Mouse (Mus musculus): ENCODE measurements at regions not wholly inside any gene's neighbourhood (a gene's known extent, or its start where the extent isn't known, plus 50 kb on each side); places are given as distances from the start of the nearest gene placed in this dataset.
"Not testable (repeated sequence)": the region's sequence is repeated elsewhere in the genome, so short reads cannot be mapped to it uniquely, and the experiment has no call there.

GRCm38 (mm10) chr15:19242962-19243361, 424.2 kb downstream of the Cdh10 start:
- not testable (repeated sequence) for H3K27ac ChIP-seq (replicated peaks; ENCODE audit: low read depth, low read length); DNase-seq (ENCODE audit: low spot score); H3K27me3 ChIP-seq (replicated peaks; ENCODE audit: control insufficient read depth, insufficient read depth, low read length); H3K9ac ChIP-seq (ENCODE audit: low read depth, low read length); H3K4me3 ChIP-seq (ENCODE audit: low read depth, low read length); H3K9me3 ChIP-seq (ENCODE audit: control insufficient read depth, low read length); H3K4me1 ChIP-seq (ENCODE audit: control insufficient read depth, insufficient read depth, low read length); H3K4me2 ChIP-seq (ENCODE audit: low read depth, low read length); H3K36me3 ChIP-seq (ENCODE audit: control insufficient read depth, insufficient read depth, low read length); ATAC-seq (ENCODE audit: low read depth)
- WGBS: 58% methylated on average over 2 of the region's 2 CpGs

- Histone ChIP-seq H3K36me3 (ENCODE audit: control insufficient read depth, insufficient read depth, low read length) (no peaks in the 10 kb centered on the region), H3K27ac (replicated peaks; ENCODE audit: low read depth, low read length) (no peak overlapping the region), H3K4me1 (ENCODE audit: control insufficient read depth, insufficient read depth, low read length) (no peaks in the 10 kb centered on the region), H3K4me3 (ENCODE audit: low read depth, low read length) (no peak overlapping the region), H3K27me3 (replicated peaks; ENCODE audit: control insufficient read depth, insufficient read depth, low read length) (no peaks in the 10 kb centered on the region), H3K9ac (ENCODE audit: low read depth, low read length) (no peak overlapping the region), H3K9me3 (ENCODE audit: control insufficient read depth, low read length) (no peaks in the 10 kb centered on the region), H3K4me2 (ENCODE audit: low read depth, low read length) (no peak overlapping the region)
- DNase-seq (ENCODE audit: low spot score) (no peak), ATAC-seq (ENCODE audit: low read depth) (no peak)
- 86% methylated on average over 4 of the region's 4 CpGs for WGBS
Observed at GRCm38 (mm10) chr15:19247489-19247888, 428.7 kb downstream of the Cdh10 start.

GRCm38 (mm10) chr15:19275968-19276826, 457.4 kb downstream of the Cdh10 start:
- H3K27me3 ChIP-seq (replicated peaks; ENCODE audit: control insufficient read depth, insufficient read depth, low read length): no peaks in the 10 kb centered on the region
- H3K9ac ChIP-seq (ENCODE audit: low read depth, low read length): no peak overlapping the region
- no peak overlapping the region for H3K27ac ChIP-seq (replicated peaks; ENCODE audit: low read depth, low read length)
- H3K4me1 ChIP-seq (ENCODE audit: control insufficient read depth, insufficient read depth, low read length): no peaks in the 10 kb centered on the region
- 47% methylated on average over 10 of the region's 10 CpGs for WGBS
- peak; percentile 57 for DNase-seq (ENCODE audit: low spot score)
- H3K4me2 ChIP-seq (ENCODE audit: low read depth, low read length): peak overlapping the region; percentile 34; the same call in 1 of the 2 replicates
- no peaks in the 10 kb centered on the region for H3K36me3 ChIP-seq (ENCODE audit: control insufficient read depth, insufficient read depth, low read length)
- no peak overlapping the region for H3K4me3 ChIP-seq (ENCODE audit: low read depth, low read length)
- H3K9me3 ChIP-seq (ENCODE audit: control insufficient read depth, low read length): no peaks in the 10 kb centered on the region
- no peak for ATAC-seq (ENCODE audit: low read depth)

- H3K36me3 ChIP-seq (ENCODE audit: control insufficient read depth, insufficient read depth, low read length): no peaks in the 10 kb centered on the region
- WGBS: 80% methylated on average over 1 of the region's 1 CpGs
- no peak overlapping the region for H3K27ac ChIP-seq (replicated peaks; ENCODE audit: low read depth, low read length)
- H3K9ac ChIP-seq (ENCODE audit: low read depth, low read length): no peak overlapping the region
- H3K27me3 ChIP-seq (replicated peaks; ENCODE audit: control insufficient read depth, insufficient read depth, low read length): no peaks in the 10 kb centered on the region
- H3K4me2 ChIP-seq (ENCODE audit: low read depth, low read length): no peak overlapping the region
- H3K4me3 ChIP-seq (ENCODE audit: low read depth, low read length): no peak overlapping the region
- ATAC-seq (ENCODE audit: low read depth): no peak
- no peaks in the 10 kb centered on the region for H3K9me3 ChIP-seq (ENCODE audit: control insufficient read depth, low read length)
- no peak for DNase-seq (ENCODE audit: low spot score)
- no peaks in the 10 kb centered on the region for H3K4me1 ChIP-seq (ENCODE audit: control insufficient read depth, insufficient read depth, low read length)
Observed at GRCm38 (mm10) chr15:19316380-19316779, 497.6 kb downstream of the Cdh10 start.

- Histone ChIP-seq H3K27me3 (replicated peaks; ENCODE audit: control insufficient read depth, insufficient read depth, low read length) (no peaks in the 10 kb centered on the region), H3K4me1 (ENCODE audit: control insufficient read depth, insufficient read depth, low read length) (no peaks in the 10 kb centered on the region), H3K9me3 (ENCODE audit: control insufficient read depth, low read length) (no peaks in the 10 kb centered on the region), H3K27ac (replicated peaks; ENCODE audit: low read depth, low read length) (no peak overlapping the region), H3K36me3 (ENCODE audit: control insufficient read depth, insufficient read depth, low read length) (no peaks in the 10 kb centered on the region), H3K9ac (ENCODE audit: low read depth, low read length) (no peak overlapping the region), H3K4me2 (ENCODE audit: low read depth, low read length) (no peak overlapping the region), H3K4me3 (ENCODE audit: low read depth, low read length) (no peak overlapping the region)
- WGBS: 53% methylated on average over 1 of the region's 1 CpGs
- DNase-seq (ENCODE audit: low spot score): no peak
- ATAC-seq (ENCODE audit: low read depth): no peak
Observed at GRCm38 (mm10) chr15:19356322-19356721, 537.6 kb downstream of the Cdh10 start.

GRCm38 (mm10) chr15:19360650-19361049, 541.9 kb downstream of the Cdh10 start:
- Histone ChIP-seq H3K4me1 (ENCODE audit: control insufficient read depth, insufficient read depth, low read length) (no peaks in the 10 kb centered on the region), H3K9ac (ENCODE audit: low read depth, low read length) (no peak overlapping the region), H3K27ac (replicated peaks; ENCODE audit: low read depth, low read length) (no peak overlapping the region), H3K27me3 (replicated peaks; ENCODE audit: control insufficient read depth, insufficient read depth, low read length) (no peaks in the 10 kb centered on the region), H3K4me2 (ENCODE audit: low read depth, low read length) (no peak overlapping the region), H3K36me3 (ENCODE audit: control insufficient read depth, insufficient read depth, low read length) (no peaks in the 10 kb centered on the region), H3K4me3 (ENCODE audit: low read depth, low read length) (no peak overlapping the region), H3K9me3 (ENCODE audit: control insufficient read depth, low read length) (no peaks in the 10 kb centered on the region)
- DNase-seq (ENCODE audit: low spot score): peak; percentile 41
- WGBS: 28% methylated on average over 3 of the region's 3 CpGs
- ATAC-seq (ENCODE audit: low read depth): no peak

GRCm38 (mm10) chr15:19389951-19390350, 571.2 kb downstream of the Cdh10 start:
- H3K27ac ChIP-seq (replicated peaks; ENCODE audit: low read depth, low read length): no peak overlapping the region
- WGBS: 82% methylated on average over 4 of the region's 4 CpGs
- no peaks in the 10 kb centered on the region for H3K27me3 ChIP-seq (replicated peaks; ENCODE audit: control insufficient read depth, insufficient read depth, low read length)
- DNase-seq (ENCODE audit: low spot score): no peak
- no peak overlapping the region for H3K9ac ChIP-seq (ENCODE audit: low read depth, low read length)
- no peak overlapping the region for H3K4me2 ChIP-seq (ENCODE audit: low read depth, low read length)
- no peak for ATAC-seq (ENCODE audit: low read depth)
- H3K4me1 ChIP-seq (ENCODE audit: control insufficient read depth, insufficient read depth, low read length): no peaks in the 10 kb centered on the region
- H3K9me3 ChIP-seq (ENCODE audit: control insufficient read depth, low read length): no peaks in the 10 kb centered on the region
- no peak overlapping the region for H3K4me3 ChIP-seq (ENCODE audit: low read depth, low read length)
- no peaks in the 10 kb centered on the region for H3K36me3 ChIP-seq (ENCODE audit: control insufficient read depth, insufficient read depth, low read length)

GRCm38 (mm10) chr15:19391250-19391982, 572.7 kb downstream of the Cdh10 start:
- Histone ChIP-seq H3K27me3 (replicated peaks; ENCODE audit: control insufficient read depth, insufficient read depth, low read length) (no peaks in the 10 kb centered on the region), H3K9me3 (ENCODE audit: control insufficient read depth, low read length) (no peaks in the 10 kb centered on the region), H3K4me3 (ENCODE audit: low read depth, low read length) (no peak overlapping the region), H3K4me1 (ENCODE audit: control insufficient read depth, insufficient read depth, low read length) (no peaks in the 10 kb centered on the region), H3K4me2 (ENCODE audit: low read depth, low read length) (no peak overlapping the region), H3K27ac (replicated peaks; ENCODE audit: low read depth, low read length) (no peak overlapping the region), H3K36me3 (ENCODE audit: control insufficient read depth, insufficient read depth, low read length) (no peaks in the 10 kb centered on the region), H3K9ac (ENCODE audit: low read depth, low read length) (no peak overlapping the region)
- 81% methylated on average over 6 of the region's 6 CpGs for WGBS
- no peak for ATAC-seq (ENCODE audit: low read depth)
- DNase-seq (ENCODE audit: low spot score): peak; percentile 36

Measured in embryonic facial prominence, embryonic 14.5 days (tissue).